Mouse (Mus musculus): ENCODE results near the gene Alox12b.

- no peak for TF ChIP-seq CTCF (IDR thresholded peaks at IDR 0.05)
- no peak for TF ChIP-seq EP300 (IDR thresholded peaks at IDR 0.05)
Measured at GRCm38 (mm10) chr11:69117737-69118695, 38.8 kb upstream of the Alox12b start.

All from lung, postnatal 0 days (tissue).